Mouse (Mus musculus): ENCODE measurements around the gene Zfp184.

- TF ChIP-seq CTCF (IDR thresholded peaks at IDR 0.05; ENCODE audit: low read depth, low read length) = no peak
- TF ChIP-seq POLR2A (IDR thresholded peaks at IDR 0.05; ENCODE audit: borderline replicate concordance, low read depth, low read length) = no peak
These were observed 28.8 kb upstream of the Zfp184 start for GRCm38 (mm10) chr13:21916056-21916455.

All from bone marrow macrophage, adult 2 months (primary cell).